Mouse (Mus musculus): ENCODE measurements around the gene Gabrb1. TPM values are rescaled to one million over a fixed set of nuclear protein-coding genes. Genes with fewer than 3 reads are reported as not detected.

Gene Gabrb1
- polyA plus RNA-seq, 1 experiment from 2014 or later = 0.89 TPM

GRCm38 (mm10) chr5:71930036-71930435 lies 272.1 kb downstream of the Gabrb1 start:
- no peak overlapping the region for H3K27ac ChIP-seq (replicated peaks in 1 of 2; ENCODE audit: control insufficient read depth in 1 of 2, insufficient read depth in 1 of 2, low read depth in 2 of 2, low read length in 2 of 2)
- WGBS = 75% methylated on average over 2 of the region's 2 CpGs

GRCm38 (mm10) chr5:71951398-71951797 lies 293.5 kb downstream of the Gabrb1 start:
- H3K4me3 ChIP-seq (ENCODE audit: control insufficient read depth in 1 of 2, insufficient read depth in 1 of 2, low read depth in 1 of 2, low read length in 2 of 2) = no peak overlapping the region
- H3K27ac ChIP-seq (replicated peaks in 1 of 2; ENCODE audit: control insufficient read depth in 1 of 2, insufficient read depth in 1 of 2, low read depth in 2 of 2, low read length in 2 of 2) = no peak overlapping the region
- no peaks in the 10 kb centered on the region for H3K9me3 ChIP-seq (ENCODE audit: control insufficient read depth, low read length)
- H3K4me1 ChIP-seq (ENCODE audit: control insufficient read depth in 2 of 2, insufficient read depth in 2 of 2, low read length in 2 of 2) = no peaks in the 10 kb centered on the region
- H3K4me2 ChIP-seq (ENCODE audit: low read length) = no peak overlapping the region
- H3K27me3 ChIP-seq (ENCODE audit: control insufficient read depth, insufficient read depth, low read length) = no peaks in the 10 kb centered on the region
- no peak overlapping the region for H3K9ac ChIP-seq (ENCODE audit: low read length)
- 74% methylated on average over 1 of the region's 1 CpGs for WGBS
- no peaks in the 10 kb centered on the region for H3K36me3 ChIP-seq (ENCODE audit: control insufficient read depth, insufficient read depth, low read length)
- ATAC-seq (ENCODE audit: insufficient number of reproducible peaks, insufficient read depth, low FRiP score, low read depth) = no peak

More at GRCm38 (mm10) chr5:71930036-71930435, 272.1 kb downstream of the Gabrb1 start:
- Histone ChIP-seq H3K36me3 (ENCODE audit: control insufficient read depth, insufficient read depth, low read length) (no peaks in the 10 kb centered on the region), H3K4me1 (ENCODE audit: control insufficient read depth in 2 of 2, insufficient read depth in 2 of 2, low read length in 2 of 2) (no peaks in the 10 kb centered on the region), H3K9ac (ENCODE audit: low read length) (no peak overlapping the region), H3K9me3 (ENCODE audit: control insufficient read depth, low read length) (no peaks in the 10 kb centered on the region), H3K27me3 (ENCODE audit: control insufficient read depth, insufficient read depth, low read length) (no peaks in the 10 kb centered on the region), H3K4me2 (ENCODE audit: low read length) (no peak overlapping the region), H3K4me3 (ENCODE audit: control insufficient read depth in 1 of 2, insufficient read depth in 1 of 2, low read depth in 1 of 2, low read length in 2 of 2) (no peak overlapping the region)
- no peak for ATAC-seq (ENCODE audit: insufficient number of reproducible peaks, insufficient read depth, low FRiP score, low read depth)

GRCm38 (mm10) chr5:71955070-71955685 lies 297.3 kb downstream of the Gabrb1 start:
- no peak overlapping the region for H3K27ac ChIP-seq (replicated peaks in 1 of 2; ENCODE audit: control insufficient read depth in 1 of 2, insufficient read depth in 1 of 2, low read depth in 2 of 2, low read length in 2 of 2)
- WGBS = 61% methylated on average over 5 of the region's 5 CpGs
- no peak for ATAC-seq (ENCODE audit: insufficient number of reproducible peaks, insufficient read depth, low FRiP score, low read depth)
- no peaks in the 10 kb centered on the region for H3K27me3 ChIP-seq (ENCODE audit: control insufficient read depth, insufficient read depth, low read length)
- H3K9me3 ChIP-seq (ENCODE audit: control insufficient read depth, low read length) = no peaks in the 10 kb centered on the region
- H3K36me3 ChIP-seq (ENCODE audit: control insufficient read depth, insufficient read depth, low read length) = no peaks in the 10 kb centered on the region
- H3K4me2 ChIP-seq (ENCODE audit: low read length) = no peak overlapping the region
- H3K4me3 ChIP-seq (ENCODE audit: control insufficient read depth in 1 of 2, insufficient read depth in 1 of 2, low read depth in 1 of 2, low read length in 2 of 2) = no peak overlapping the region
- no peak overlapping the region for H3K9ac ChIP-seq (ENCODE audit: low read length)
- no peaks in the 10 kb centered on the region for H3K4me1 ChIP-seq (ENCODE audit: control insufficient read depth in 2 of 2, insufficient read depth in 2 of 2, low read length in 2 of 2)

- Histone ChIP-seq H3K4me3 (ENCODE audit: control insufficient read depth in 1 of 2, insufficient read depth in 1 of 2, low read depth in 1 of 2, low read length in 2 of 2) (no peak overlapping the region), H3K9ac (ENCODE audit: low read length) (no peak overlapping the region), H3K36me3 (ENCODE audit: control insufficient read depth, insufficient read depth, low read length) (no peaks in the 10 kb centered on the region), H3K27ac (replicated peaks in 1 of 2; ENCODE audit: control insufficient read depth in 1 of 2, insufficient read depth in 1 of 2, low read depth in 2 of 2, low read length in 2 of 2) (no peak overlapping the region), H3K27me3 (ENCODE audit: control insufficient read depth, insufficient read depth, low read length) (no peaks in the 10 kb centered on the region), H3K4me2 (ENCODE audit: low read length) (no peak overlapping the region), H3K4me1 (ENCODE audit: control insufficient read depth in 2 of 2, insufficient read depth in 2 of 2, low read length in 2 of 2) (no peaks in the 10 kb centered on the region), H3K9me3 (ENCODE audit: control insufficient read depth, low read length) (no peaks in the 10 kb centered on the region)
- no peak for ATAC-seq (ENCODE audit: insufficient number of reproducible peaks, insufficient read depth, low FRiP score, low read depth)
- WGBS = 81% methylated on average over 4 of the region's 4 CpGs
Observed at GRCm38 (mm10) chr5:71964876-71965432, 307.0 kb downstream of the Gabrb1 start.

GRCm38 (mm10) chr5:71965529-71965928 lies 307.6 kb downstream of the Gabrb1 start:
- H3K36me3 ChIP-seq (ENCODE audit: control insufficient read depth, insufficient read depth, low read length) = no peaks in the 10 kb centered on the region
- 48% methylated on average over 2 of the region's 2 CpGs for WGBS
- H3K4me2 ChIP-seq (ENCODE audit: low read length) = no peak overlapping the region
- H3K27me3 ChIP-seq (ENCODE audit: control insufficient read depth, insufficient read depth, low read length) = no peaks in the 10 kb centered on the region
- H3K9me3 ChIP-seq (ENCODE audit: control insufficient read depth, low read length) = no peaks in the 10 kb centered on the region
- no peaks in the 10 kb centered on the region for H3K4me1 ChIP-seq (ENCODE audit: control insufficient read depth in 2 of 2, insufficient read depth in 2 of 2, low read length in 2 of 2)
- ATAC-seq (ENCODE audit: insufficient number of reproducible peaks, insufficient read depth, low FRiP score, low read depth) = no peak
- H3K27ac ChIP-seq (replicated peaks in 1 of 2; ENCODE audit: control insufficient read depth in 1 of 2, insufficient read depth in 1 of 2, low read depth in 2 of 2, low read length in 2 of 2) = no peak overlapping the region
- no peak overlapping the region for H3K4me3 ChIP-seq (ENCODE audit: control insufficient read depth in 1 of 2, insufficient read depth in 1 of 2, low read depth in 1 of 2, low read length in 2 of 2)
- H3K9ac ChIP-seq (ENCODE audit: low read length) = no peak overlapping the region

GRCm38 (mm10) chr5:71970140-71970800 lies 312.4 kb downstream of the Gabrb1 start:
- WGBS = 80% methylated on average over 8 of the region's 8 CpGs

GRCm38 (mm10) chr5:71972831-71973230 lies 314.9 kb downstream of the Gabrb1 start:
- Histone ChIP-seq H3K4me3 (ENCODE audit: control insufficient read depth in 1 of 2, insufficient read depth in 1 of 2, low read depth in 1 of 2, low read length in 2 of 2) (no peak overlapping the region), H3K27ac (replicated peaks in 1 of 2; ENCODE audit: control insufficient read depth in 1 of 2, insufficient read depth in 1 of 2, low read depth in 2 of 2, low read length in 2 of 2) (no peak overlapping the region), H3K4me1 (ENCODE audit: control insufficient read depth in 2 of 2, insufficient read depth in 2 of 2, low read length in 2 of 2) (no peaks in the 10 kb centered on the region), H3K4me2 (ENCODE audit: low read length) (no peak overlapping the region), H3K36me3 (ENCODE audit: control insufficient read depth, insufficient read depth, low read length) (no peaks in the 10 kb centered on the region), H3K9ac (ENCODE audit: low read length) (no peak overlapping the region), H3K27me3 (ENCODE audit: control insufficient read depth, insufficient read depth, low read length) (no peaks in the 10 kb centered on the region), H3K9me3 (ENCODE audit: control insufficient read depth, low read length) (no peaks in the 10 kb centered on the region)
- 68% methylated on average over 5 of the region's 5 CpGs for WGBS
- no peak for ATAC-seq (ENCODE audit: insufficient number of reproducible peaks, insufficient read depth, low FRiP score, low read depth)

More at GRCm38 (mm10) chr5:71970140-71970800, 312.4 kb downstream of the Gabrb1 start:
- no peaks in the 10 kb centered on the region for H3K36me3 ChIP-seq (ENCODE audit: control insufficient read depth, insufficient read depth, low read length)
- no peak overlapping the region for H3K9ac ChIP-seq (ENCODE audit: low read length)
- no peak for ATAC-seq (ENCODE audit: insufficient number of reproducible peaks, insufficient read depth, low FRiP score, low read depth)
- no peak overlapping the region for H3K27ac ChIP-seq (replicated peaks in 1 of 2; ENCODE audit: control insufficient read depth in 1 of 2, insufficient read depth in 1 of 2, low read depth in 2 of 2, low read length in 2 of 2)
- no peak overlapping the region for H3K4me2 ChIP-seq (ENCODE audit: low read length)
- H3K4me3 ChIP-seq (ENCODE audit: control insufficient read depth in 1 of 2, insufficient read depth in 1 of 2, low read depth in 1 of 2, low read length in 2 of 2) = no peak overlapping the region
- no peaks in the 10 kb centered on the region for H3K27me3 ChIP-seq (ENCODE audit: control insufficient read depth, insufficient read depth, low read length)
- no peaks in the 10 kb centered on the region for H3K4me1 ChIP-seq (ENCODE audit: control insufficient read depth in 2 of 2, insufficient read depth in 2 of 2, low read length in 2 of 2)
- H3K9me3 ChIP-seq (ENCODE audit: control insufficient read depth, low read length) = no peaks in the 10 kb centered on the region
